Mouse (Mus musculus) left cerebral cortex, postnatal 25 days (tissue): Measurements from ENCODE around the gene Tbcb. TPM values are rescaled to one million over a fixed set of nuclear protein-coding genes. Genes with fewer than 3 reads are reported as not detected.
"Not testable (repeated sequence)": the region's sequence is repeated elsewhere in the genome, so short reads cannot be mapped to it uniquely, and the experiment has no call there.

ENCODE experiments used
- DNase-seq, 2 experiments: peaks; one replicate each; pipeline ENCODE4 v3.0.0; 2022; ENCODE audit warnings: low spot score in 2 of 2, mixed read lengths in 1 of 2
- intact Hi-C: fragments of 180-260 bp; cut with DNase I; formaldehyde crosslinking; loops from one replicate; pipeline ENCODE4 v1.15.1; 2025
- total RNA-seq, 2 experiments: library from RNA; stranded (reverse); gene quantifications; 2 replicates each; pipeline ENCODE4 v1.2.3; 2021

The Tbcb gene
- total RNA-seq, 2 experiments from 2014 or later = 130 to 143 TPM

GRCm38 (mm10) chr7:30198481-30198971 lies 33.5 kb downstream of the Tbcb start, which contains the start of gene Capns1:
Gene Capns1, minus strand, starts transcription at chr7:30198811.
- DNase-seq = peak; percentile 50 to 71
- intact Hi-C loops = loop anchor here (1.0 kb wide), 1 partner anchor 17 kb away; no protein-coding TSS in a partner anchor

DNA sequence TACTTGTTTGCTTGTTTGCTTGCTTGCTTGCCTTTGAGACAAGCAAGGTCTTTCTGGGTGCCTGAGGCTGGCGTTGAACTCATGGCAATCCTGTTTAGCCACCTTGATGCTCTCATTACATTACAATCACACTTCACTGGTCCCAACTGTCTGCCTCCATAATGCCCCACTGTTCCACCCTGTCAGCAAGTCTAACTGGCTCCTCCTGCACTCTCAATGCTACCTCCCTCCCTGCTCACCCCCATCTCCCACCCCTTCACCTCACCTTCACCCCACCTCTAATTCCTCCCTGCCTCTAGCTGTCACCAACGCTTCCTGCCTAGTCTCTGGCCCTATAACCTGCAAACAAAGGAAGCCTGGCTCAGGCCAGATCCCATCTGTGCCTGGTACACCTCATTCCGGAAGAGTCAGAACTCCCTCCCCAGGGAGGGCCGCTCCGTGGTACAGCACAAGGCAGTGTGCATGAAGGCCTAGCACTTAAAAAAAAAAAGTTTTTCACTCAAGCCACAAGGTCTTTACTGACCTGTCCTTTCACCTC lies 34.4 kb downstream of the Tbcb start:
- intact Hi-C loops = loop anchor here (1.0 kb wide), 1 partner anchor 16 kb away; no protein-coding TSS in a partner anchor
- no peak for DNase-seq

GRCm38 (mm10) chr7:30196171-30196570 lies 35.9 kb downstream of the Tbcb start:
- DNase-seq = no peak
- intact Hi-C loops = no loop called here

- intact Hi-C loops = no loop called here
- no peak for DNase-seq
These were observed 36.6 kb downstream of the Tbcb start for GRCm38 (mm10) chr7:30195461-30195860.

GRCm38 (mm10) chr7:30194884-30195283 lies 37.2 kb downstream of the Tbcb start:
- peak; percentile 93 to 97 for DNase-seq
- intact Hi-C loops = no loop called here

DNA sequence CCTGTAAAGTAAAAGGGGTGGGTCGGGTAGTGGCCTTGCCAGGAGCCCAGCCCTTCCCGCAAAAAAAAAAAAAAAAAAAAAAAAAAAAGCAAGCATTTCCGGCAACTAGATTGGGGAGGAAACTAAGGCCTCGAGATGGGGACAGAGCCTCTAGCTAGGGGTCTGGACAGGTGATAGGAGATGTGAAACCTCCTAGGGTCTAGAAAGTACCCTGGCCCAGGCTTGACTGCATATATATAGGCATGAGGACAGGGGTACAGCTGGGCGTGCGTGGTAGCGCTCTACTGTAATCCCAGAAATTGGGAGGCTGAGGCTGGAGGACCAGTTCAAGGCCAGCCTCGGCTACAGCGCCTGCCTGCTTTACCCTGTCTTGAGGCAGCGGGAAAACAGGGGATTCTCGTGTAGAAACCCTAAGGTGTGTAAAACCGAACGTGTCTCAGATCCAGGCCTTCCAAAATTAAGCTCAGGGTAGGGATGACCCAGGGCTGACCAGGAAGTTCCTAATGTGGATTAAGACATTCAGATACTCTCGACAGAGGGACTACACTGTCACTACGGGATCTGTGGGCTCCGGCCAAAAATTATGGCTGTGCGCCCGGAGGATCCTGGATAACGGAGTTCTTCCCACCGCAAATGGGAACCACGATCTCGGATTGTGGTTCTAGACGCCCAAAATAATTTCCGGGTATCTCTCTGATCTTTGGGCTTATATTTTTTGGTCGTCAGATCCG lies 37.8 kb downstream of the Tbcb start:
- DNase-seq = peak in 1 of 2 experiments; percentile 50
- intact Hi-C loops = no loop called here

- peak; percentile 61 to 71 for DNase-seq
- intact Hi-C loops = no loop called here
These were observed 38.4 kb downstream of the Tbcb start for GRCm38 (mm10) chr7:30193581-30194100.

DNA sequence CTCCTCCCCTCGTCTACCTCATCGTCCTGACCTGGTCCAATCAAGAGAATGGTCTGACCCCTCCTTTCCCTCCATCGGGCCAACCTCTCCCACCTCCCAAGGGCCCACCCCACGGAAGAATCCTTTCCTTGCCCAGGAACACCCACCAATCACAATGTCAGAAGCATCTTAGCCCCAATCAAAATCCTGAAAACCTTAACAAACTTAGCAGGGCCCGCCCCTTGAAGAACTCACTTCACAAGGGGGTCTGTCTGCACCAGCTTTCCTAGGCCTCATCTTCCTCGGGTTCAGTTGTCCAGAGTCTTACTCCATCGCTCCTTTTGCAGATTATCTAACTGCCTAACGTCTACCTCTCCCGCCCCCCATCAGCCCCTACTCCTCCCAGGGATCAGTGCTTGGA lies 39.1 kb downstream of the Tbcb start:
- no peak for DNase-seq
- intact Hi-C loops = no loop called here

DNA sequence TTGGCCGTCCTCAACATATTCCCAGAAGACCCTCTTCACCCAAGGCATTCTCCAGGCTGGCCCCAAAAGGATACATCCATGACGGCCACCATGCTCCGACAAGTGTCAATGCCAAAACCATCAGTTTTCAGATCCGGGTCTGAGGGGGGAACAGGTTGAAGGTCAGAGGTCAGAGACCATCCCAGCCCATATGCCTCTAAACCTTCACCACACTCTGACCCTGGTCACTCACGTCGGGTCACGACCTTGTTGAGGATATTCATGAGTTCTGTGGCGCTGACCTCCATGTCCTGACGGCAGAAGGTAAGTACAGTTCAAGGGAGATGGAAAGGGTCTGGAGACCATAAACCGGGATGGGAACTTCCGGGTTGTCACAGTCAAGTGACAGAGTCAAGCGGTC lies 40.0 kb downstream of the Tbcb start:
- intact Hi-C loops = no loop called here
- DNase-seq = no peak

GRCm38 (mm10) chr7:30189116-30189491 lies 43.0 kb downstream of the Tbcb start:
- intact Hi-C loops = no loop called here
- no peak for DNase-seq

- DNase-seq = no peak
- intact Hi-C loops = no loop called here
These were observed 43.5 kb downstream of the Tbcb start for GRCm38 (mm10) chr7:30188344-30189115.

DNA sequence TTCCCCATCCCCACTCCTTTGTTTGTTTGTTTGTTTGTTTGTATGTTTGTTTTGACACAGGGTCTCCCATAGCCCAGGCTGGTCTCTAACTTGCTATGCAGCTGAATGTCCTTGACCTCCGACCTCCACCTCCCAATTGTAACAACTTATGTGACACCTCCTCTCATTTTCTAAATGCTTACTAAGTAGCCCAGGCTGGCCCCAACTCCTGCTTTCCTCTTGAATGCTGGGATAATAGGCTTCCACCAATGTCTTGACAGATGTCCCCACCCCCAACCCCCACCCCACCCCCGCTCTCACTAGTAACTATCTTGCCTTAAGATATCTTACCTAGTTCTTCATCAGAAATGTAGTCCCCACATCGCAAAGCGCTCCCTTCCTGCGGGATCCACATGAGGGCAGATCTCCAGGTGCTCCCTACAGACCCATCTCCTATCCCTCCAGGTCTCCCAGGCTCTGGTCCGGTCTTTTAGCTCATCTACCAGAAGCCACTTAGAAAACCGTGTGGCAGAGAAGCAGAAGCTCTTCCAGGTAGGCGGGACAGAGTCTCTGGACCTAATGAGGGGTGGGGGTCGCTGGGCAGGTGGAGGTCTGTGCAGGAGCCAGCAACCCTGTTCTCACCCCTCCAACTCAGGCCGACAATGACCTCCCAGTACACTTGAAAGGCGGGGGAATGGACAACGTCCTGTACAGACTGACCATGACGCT lies 47.3 kb downstream of the Tbcb start:
- no peak for DNase-seq
- intact Hi-C loops = loop anchor here (5.0 kb wide), 1 partner anchor 33 kb away; no protein-coding TSS in a partner anchor

DNA sequence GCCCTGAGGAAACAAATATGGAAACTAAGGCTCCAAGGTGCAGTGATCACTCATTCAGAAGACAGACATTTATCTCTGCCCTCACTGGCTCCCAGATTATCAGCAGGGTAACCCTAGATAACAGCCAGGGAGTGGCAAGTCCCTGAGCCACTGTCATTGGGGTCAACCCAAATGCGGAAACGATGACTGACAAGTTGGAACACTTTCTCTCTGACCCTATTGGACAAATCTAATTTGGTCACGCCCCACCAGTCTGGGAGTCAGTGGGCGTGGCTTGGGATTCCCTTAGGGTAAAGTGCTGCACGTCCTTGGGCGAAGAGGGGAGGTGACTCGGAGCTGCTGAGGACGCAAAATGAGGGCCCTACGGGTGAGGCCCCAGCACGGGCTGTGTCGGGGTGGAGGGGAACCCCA lies 48.2 kb downstream of the Tbcb start, which contains the start of gene Cox7a1:
Gene Cox7a1, plus strand, starts transcription at position 266 of the 411 bp plus-strand sequence.
- intact Hi-C loops = loop anchor here (5.0 kb wide), 1 partner anchor 33 kb away; no protein-coding TSS in a partner anchor
- peak; percentile 53 to 68 for DNase-seq

DNA sequence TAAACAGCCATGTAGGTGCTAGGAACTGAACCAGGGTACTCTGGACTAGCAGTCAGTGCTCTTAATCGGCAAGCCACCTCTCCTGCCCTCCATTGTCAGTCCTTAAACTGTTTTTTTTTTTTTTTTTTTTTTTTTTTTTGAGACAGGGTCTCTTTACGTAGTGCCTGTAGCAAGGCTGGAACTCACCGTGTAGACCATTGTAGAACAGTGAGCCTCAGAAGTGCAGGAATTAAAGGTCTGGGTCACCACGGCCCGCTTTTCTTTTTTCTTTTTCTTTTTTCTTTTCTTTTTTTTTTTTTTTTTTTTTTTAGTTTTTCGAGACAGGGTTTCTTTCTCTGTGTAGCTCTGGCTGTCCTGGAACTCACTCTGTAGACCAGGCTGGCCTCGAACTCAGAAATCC lies 48.9 kb downstream of the Tbcb start:
- DNase-seq = not testable (repeated sequence)
- intact Hi-C loops = loop anchor here (5.0 kb wide), 1 partner anchor 34 kb away; no protein-coding TSS in a partner anchor

- intact Hi-C loops = loop anchor here (1.0 to 5.0 kb wide), 3 partner anchors 16 to 35 kb away; partner anchors contain the start of gene Capns1
- DNase-seq = not testable (repeated sequence)
These were observed 50.1 kb downstream of the Tbcb start for GRCm38 (mm10) chr7:30181929-30182328.

DNA sequence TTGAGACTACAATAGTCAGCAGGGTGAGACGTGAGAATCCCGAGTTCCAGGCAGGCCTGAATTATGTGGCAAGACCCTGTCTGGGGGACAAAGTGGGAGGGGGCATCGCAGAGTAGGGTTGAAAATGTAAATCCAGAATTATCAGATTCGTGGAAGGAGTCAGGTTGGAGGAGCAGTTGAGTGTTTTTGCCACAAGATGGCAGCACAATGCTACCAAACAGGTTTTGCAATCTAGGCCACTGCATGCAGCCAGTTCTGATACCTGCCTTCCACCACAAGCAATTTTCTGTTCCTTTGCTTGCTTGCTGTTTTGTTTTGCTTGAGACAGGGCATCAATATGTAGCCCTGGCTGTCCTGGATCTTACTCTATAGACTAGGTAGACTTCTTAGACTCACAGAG lies 50.8 kb downstream of the Tbcb start:
- intact Hi-C loops = loop anchor here (1.0 to 5.0 kb wide), 3 partner anchors 17 to 36 kb away; partner anchors contain the start of gene Capns1
- peak; percentile 74 to 77 for DNase-seq

DNA sequence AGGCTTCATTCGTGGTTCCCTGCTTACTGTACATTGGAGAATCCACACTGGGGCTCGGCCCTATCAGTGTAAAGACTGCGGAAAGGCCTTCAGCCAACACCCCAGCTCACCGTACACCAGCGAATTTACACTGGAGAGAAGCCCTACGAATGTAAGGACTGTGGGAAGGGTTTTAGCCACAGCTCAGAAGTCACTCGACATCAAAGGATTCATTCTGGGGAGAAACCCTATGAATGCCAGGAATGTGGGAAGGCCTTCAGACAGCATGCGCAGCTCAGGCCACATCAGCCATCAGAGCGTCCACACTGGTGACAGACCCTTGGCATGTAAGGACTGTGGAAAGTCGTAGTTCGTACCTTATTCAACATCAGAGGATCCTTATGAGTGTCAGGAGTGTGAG lies 53.8 kb downstream of the Tbcb start:
- intact Hi-C loops = no loop called here
- DNase-seq = no peak

DNA sequence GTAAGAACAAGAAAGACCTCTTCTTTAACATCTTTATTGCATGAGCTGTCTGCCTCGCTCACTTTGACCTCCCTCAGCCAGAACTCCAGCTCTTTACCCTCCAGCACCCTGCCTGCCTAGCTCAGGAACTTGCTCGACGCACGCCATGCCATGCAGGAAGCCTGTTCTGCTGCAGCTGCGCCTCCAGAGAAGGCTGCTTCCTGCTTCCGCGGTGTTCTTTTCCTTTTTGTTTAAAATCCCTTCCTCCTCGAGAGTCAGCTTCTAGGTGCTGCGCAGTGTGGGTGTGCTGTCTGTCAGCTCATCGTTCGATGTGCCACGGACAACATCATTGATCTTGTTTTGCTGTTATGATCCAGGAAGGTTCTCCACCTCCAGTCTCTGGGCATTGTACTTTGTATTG lies 55.6 kb downstream of the Tbcb start:
- intact Hi-C loops = no loop called here
- no peak for DNase-seq
